Mouse (Mus musculus) CH12.LX (cell line): ENCODE data around the gene Zcchc7. TPM values are rescaled to one million over a fixed set of nuclear protein-coding genes. Genes with fewer than 3 reads are reported as not detected.

Experiments used
- DNase-seq: peaks from one replicate; pipeline ENCODE4 v3.0.0-alpha.2; 2013; ENCODE audit errors: extremely low read depth
- H3K27ac ChIP-seq: 2 replicates; pipeline ENCODE4 v1.5.1; 2012; ENCODE audit warnings: low read depth, mild to moderate bottlenecking, control low read depth, moderate library complexity; ENCODE audit not compliant: insufficient read depth
- H3K27me3 ChIP-seq: replicated peaks from 2 replicates; pipeline ENCODE3; 2012; ENCODE audit warnings: inconsistent platforms
- H3K36me3 ChIP-seq, 2 experiments: replicated peaks in 1 of 2; 2 replicates each; pipeline versions ENCODE3 to v1.6.1; 2012; ENCODE audit warnings: inconsistent platforms in 1 of 2, low read length in 1 of 2, mild to moderate bottlenecking in 1 of 2, mixed read lengths in 1 of 2, moderate library complexity in 1 of 2; ENCODE audit not compliant: control insufficient read depth in 1 of 2, insufficient read depth in 1 of 2
- H3K4me1 ChIP-seq, 2 experiments: 2 replicates each; pipeline ENCODE4 v1.6.1; 2012; ENCODE audit warnings: inconsistent platforms in 1 of 2, moderate library complexity in 1 of 2; ENCODE audit not compliant: insufficient read depth in 2 of 2, control insufficient read depth in 1 of 2
- H3K4me2 ChIP-seq: 2 replicates; pipeline ENCODE4 v1.6.1; 2012; ENCODE audit warnings: low read depth, mild to moderate bottlenecking, control low read depth; ENCODE audit not compliant: poor library complexity, insufficient read depth, severe bottlenecking
- H3K4me3 ChIP-seq, 3 experiments: fragments of 150-350 bp in 1 of 3; sonication (generic) in 1 of 3; replicated peaks in 1 of 3; 2 replicates each; pipeline versions ENCODE3 to v1.5.1; 2011 to 2012; ENCODE audit warnings: low read depth in 2 of 3, low read length in 2 of 3, mild to moderate bottlenecking in 2 of 3, moderate library complexity in 2 of 3, control low read depth in 1 of 3, improper control_type of control experiment in 1 of 3, inconsistent platforms in 1 of 3, mixed read lengths in 1 of 3; ENCODE audit not compliant: poor library complexity in 1 of 3
- H3K79me2 ChIP-seq: replicated peaks from 2 replicates; pipeline ENCODE4 v1.6.1; 2012; ENCODE audit warnings: mild to moderate bottlenecking, moderate library complexity; ENCODE audit not compliant: control insufficient read depth, poor library complexity, insufficient read depth, severe bottlenecking; ENCODE audit errors: extremely low read depth
- H3K9ac ChIP-seq: 2 replicates; pipeline ENCODE4 v1.6.1; 2012; ENCODE audit warnings: low read depth, mild to moderate bottlenecking, control low read depth, moderate library complexity; ENCODE audit not compliant: insufficient read depth
- H3K9me3 ChIP-seq: replicated peaks from 2 replicates; pipeline ENCODE3; 2012; ENCODE audit warnings: low read length, inconsistent platforms, mixed read lengths
- BHLHE40 ChIP-seq: IDR thresholded peaks from 2 replicates; pipeline ENCODE4 v1.6.1; 2011; ENCODE audit warnings: mild to moderate bottlenecking, low read depth, low read length, improper control_type of control experiment
- CHD1 ChIP-seq: IDR thresholded peaks from 2 replicates; pipeline ENCODE4 v1.6.1; 2012; ENCODE audit warnings: low read depth, low read length, improper control_type of control experiment, inconsistent platforms
- CHD2 ChIP-seq: IDR thresholded peaks from 2 replicates; pipeline ENCODE4 v1.6.1; 2011; ENCODE audit warnings: low read length, improper control_type of control experiment
- CTCF ChIP-seq, 2 experiments: IDR thresholded peaks in 1 of 2; conservative IDR thresholded peaks in 1 of 2; 2 replicates each; pipeline ENCODE4 v1.5.1; 2011 to 2012; ENCODE audit warnings: low read depth in 2 of 2, low read length in 2 of 2, improper control_type of control experiment in 1 of 2, inconsistent platforms in 1 of 2, mild to moderate bottlenecking in 1 of 2, moderate library complexity in 1 of 2
- E2F4 ChIP-seq: IDR thresholded peaks from 2 replicates; pipeline ENCODE4 v1.6.1; 2011; ENCODE audit warnings: low read depth, low read length, improper control_type of control experiment; ENCODE audit not compliant: insufficient replicate concordance
- ELF1 ChIP-seq: IDR thresholded peaks from 2 replicates; pipeline ENCODE4 v1.6.1; 2014; ENCODE audit warnings: low read depth, mild to moderate bottlenecking, inconsistent platforms, low read length, improper control_type of control experiment
- EP300 ChIP-seq: IDR thresholded peaks from 2 replicates; pipeline ENCODE4 v1.6.1; 2011; ENCODE audit warnings: low read length, improper control_type of control experiment
- ETS1 ChIP-seq: conservative IDR thresholded peaks from 2 replicates; pipeline ENCODE4 v1.6.1; 2012; ENCODE audit warnings: low read depth, mild to moderate bottlenecking, inconsistent platforms, low read length, improper control_type of control experiment, moderate library complexity
- GABPA ChIP-seq: IDR thresholded peaks from 2 replicates; pipeline ENCODE4 v1.6.1; 2012; ENCODE audit warnings: low read depth, low read length, improper control_type of control experiment, inconsistent platforms; ENCODE audit not compliant: insufficient replicate concordance
- HCFC1 ChIP-seq: IDR thresholded peaks from 2 replicates; pipeline ENCODE4 v1.6.1; 2012; ENCODE audit warnings: low read depth, mild to moderate bottlenecking, inconsistent platforms, low read length, improper control_type of control experiment
- KAT2A ChIP-seq: IDR thresholded peaks from 2 replicates; pipeline ENCODE4 v1.6.1; 2012; ENCODE audit warnings: low read length, improper control_type of control experiment, inconsistent platforms; ENCODE audit not compliant: insufficient replicate concordance
- MAFK ChIP-seq: IDR thresholded peaks from 2 replicates; pipeline ENCODE4 v1.6.1; 2011; ENCODE audit warnings: low read length, improper control_type of control experiment; ENCODE audit not compliant: insufficient replicate concordance
- MAZ ChIP-seq: IDR thresholded peaks from 2 replicates; pipeline ENCODE4 v1.6.1; 2012; ENCODE audit warnings: low read depth, mild to moderate bottlenecking, inconsistent platforms, low read length, improper control_type of control experiment, moderate library complexity
- MEF2A ChIP-seq: IDR thresholded peaks from 2 replicates; pipeline ENCODE4 v1.6.1; 2014; ENCODE audit warnings: low read depth, mild to moderate bottlenecking, inconsistent platforms, low read length, improper control_type of control experiment, borderline replicate concordance
- MXI1 ChIP-seq: IDR thresholded peaks from 2 replicates; pipeline ENCODE4 v1.6.1; 2011; ENCODE audit warnings: mild to moderate bottlenecking, low read depth, low read length, improper control_type of control experiment
- POLR2AphosphoS2 ChIP-seq: IDR thresholded peaks from 2 replicates; pipeline ENCODE4 v1.6.1; 2011; ENCODE audit warnings: low read depth, low read length, improper control_type of control experiment
- RAD21 ChIP-seq: IDR thresholded peaks from 2 replicates; pipeline ENCODE4 v1.6.1; 2011; ENCODE audit warnings: low read depth, mild to moderate bottlenecking, low read length, improper control_type of control experiment, moderate library complexity
- RCOR1 ChIP-seq: conservative IDR thresholded peaks from 2 replicates; pipeline ENCODE4 v1.6.1; 2012; ENCODE audit warnings: low read depth, mild to moderate bottlenecking, inconsistent platforms, low read length, improper control_type of control experiment
- SIN3A ChIP-seq: IDR thresholded peaks from 2 replicates; pipeline ENCODE4 v1.6.1; 2012; ENCODE audit warnings: low read length, improper control_type of control experiment, inconsistent platforms
- TCF12 ChIP-seq: IDR thresholded peaks from 2 replicates; pipeline ENCODE4 v1.6.1; 2014; ENCODE audit warnings: low read depth, mild to moderate bottlenecking, inconsistent platforms, low read length, improper control_type of control experiment
- ZC3H11A ChIP-seq: IDR thresholded peaks from 2 replicates; pipeline ENCODE4 v1.6.1; 2012; ENCODE audit warnings: low read depth, mild to moderate bottlenecking, inconsistent platforms, low read length, improper control_type of control experiment
- ZMIZ1 ChIP-seq: IDR thresholded peaks from 2 replicates; pipeline ENCODE4 v1.6.1; 2012; ENCODE audit warnings: low read depth, mild to moderate bottlenecking, inconsistent platforms, low read length, improper control_type of control experiment
- ZNF384 ChIP-seq: IDR thresholded peaks from 2 replicates; pipeline ENCODE4 v1.6.1; 2012; ENCODE audit warnings: low read depth, low read length, improper control_type of control experiment, inconsistent platforms
- dilution Hi-C: fragments of 300-500 bp; cut with MboI; formaldehyde crosslinking; loops from 2 replicates; pipeline ENCODE4 v1.14.3; 2020; ENCODE audit warnings: low sequenced_read_pairs; ENCODE audit not compliant: extremely low pct_unique_long_range_greater_than_20kb, extremely low pct_ligation_motif_present
- in situ Hi-C: fragments of 300-500 bp; cut with MboI; formaldehyde crosslinking; loops from 3 replicates; pipeline ENCODE4 v1.14.3; 2019; ENCODE audit warnings: low sequenced_read_pairs, low pct_ligation_motif_present, low pct_unique_long_range_greater_than_20kb, mixed read lengths
- polyA plus RNA-seq: library from polyadenylated mRNA; unstranded; fragments of >175 nt; gene quantifications from 2 replicates; pipeline ENCODE4 v1.2.1, GENCODE M21; 2012; ENCODE audit warnings: low read depth; ENCODE audit not compliant: insufficient read length
- total RNA-seq, 2 experiments: library from RNA; depleted of rRNA; stranded (reverse); fragments of 300-350 nt in 1 of 2; fragments of >200 nt in 1 of 2; gene quantifications; 2 replicates each; pipeline ENCODE4 v1.2.3; 2012 to 2014

Zcchc7 gene
- total and polyA plus RNA-seq, 3 experiments: 21.0 to 27.6 (median 25.2) TPM

DNA sequence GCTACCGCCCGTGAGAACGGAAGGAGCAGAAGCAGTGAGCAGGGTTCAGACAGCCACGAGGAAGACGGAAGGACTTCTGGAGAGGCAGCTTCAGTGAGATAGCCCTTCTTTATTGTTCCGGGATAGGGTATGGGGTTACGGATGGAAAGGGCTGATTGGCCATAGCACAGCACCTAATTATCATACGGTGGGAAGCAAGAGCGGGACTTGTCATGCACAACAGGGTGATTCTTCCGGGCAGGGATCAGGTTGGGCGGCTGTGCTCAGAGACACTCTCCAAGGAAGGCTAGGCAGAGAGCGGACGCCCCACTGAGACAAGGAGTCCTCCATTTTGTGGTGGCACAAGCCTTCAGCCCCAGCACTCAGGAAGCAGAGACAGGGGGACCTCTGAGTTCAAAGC lies 203.5 kb downstream of the Zcchc7 start:
- in situ Hi-C loops: no loop called here
- Histone ChIP-seq H3K4me1 (peaks cover 2 to 16% of the 10 kb centered on the region in 2 experiments; a peak in 3 of 4 replicates), H3K27ac (no peak overlapping the region)

DNA sequence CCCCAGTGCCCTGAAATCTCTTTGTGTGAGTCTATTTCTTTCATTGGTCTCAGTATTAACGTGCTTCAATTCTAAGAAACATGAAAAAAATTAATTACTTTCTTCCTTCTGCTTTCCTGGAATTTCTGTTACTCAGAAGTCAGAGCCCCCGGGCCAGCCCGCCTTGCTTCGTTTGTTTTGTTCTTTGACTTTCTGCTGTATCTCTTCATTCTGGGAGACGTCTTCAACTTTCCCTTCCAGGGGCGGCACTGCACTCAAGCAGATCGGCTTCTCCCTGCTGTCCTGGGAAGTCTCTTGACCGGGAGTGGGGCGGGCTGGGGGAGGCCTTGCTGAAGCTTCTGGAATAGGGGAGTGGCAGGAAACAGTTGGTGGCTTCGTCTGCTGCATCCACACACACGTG lies 207.5 kb downstream of the Zcchc7 start:
- H3K79me2 ChIP-seq: no peaks in the 10 kb centered on the region

More for the DNA sequence above, 203.5 kb downstream of the Zcchc7 start:
- H3K79me2 ChIP-seq: no peaks in the 10 kb centered on the region
- dilution Hi-C loops: no loop called here
- no peak for DNase-seq
- no peak overlapping the region for H3K9ac ChIP-seq
- H3K9me3 ChIP-seq: peaks cover 17% of the 10 kb centered on the region
- H3K4me2 ChIP-seq: no peak overlapping the region
- no peaks in the 10 kb centered on the region for H3K27me3 ChIP-seq
- no peaks in the 10 kb centered on the region for H3K36me3 ChIP-seq
- H3K4me3 ChIP-seq: no peak overlapping the region
- TF ChIP-seq HCFC1 (no peak), ELF1 (no peak), ZC3H11A (no peak), CTCF (conservative IDR thresholded peaks at IDR 0.05 in 1 of 2, IDR thresholded peaks at IDR 0.05 in 1 of 2; ENCODE audit: low read depth in 2 of 2, low read length in 2 of 2) (no peak), CHD2 (no peak), E2F4 (no peak), BHLHE40 (no peak), MXI1 (no peak), RAD21 (no peak)

DNA sequence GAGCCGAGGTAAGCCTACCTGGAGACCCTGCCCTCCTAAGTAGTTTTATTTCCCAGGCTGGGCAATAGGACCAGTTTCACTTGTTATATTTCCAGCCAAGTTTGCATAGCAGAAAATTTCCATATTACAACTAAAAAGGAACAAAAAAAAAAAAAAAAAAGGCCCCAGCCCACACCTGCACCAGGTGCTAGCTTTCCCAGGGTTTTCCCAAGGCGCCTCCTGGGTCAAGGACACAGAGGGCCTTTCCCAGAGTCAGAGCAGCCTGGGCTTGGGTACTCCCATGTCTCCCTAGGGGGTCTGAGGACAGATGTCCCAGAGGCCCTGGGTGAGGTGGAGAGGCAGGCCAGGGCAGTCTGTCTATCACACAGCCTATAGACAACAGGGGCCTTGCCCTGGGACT lies 209.5 kb downstream of the Zcchc7 start:
- Histone ChIP-seq H3K27ac (no peak overlapping the region), H3K9ac (no peak overlapping the region), H3K4me3 (no peak overlapping the region), H3K4me1 (peaks cover 49 to 65% of the 10 kb centered on the region in 2 experiments), H3K27me3 (no peaks in the 10 kb centered on the region), H3K9me3 (peaks cover 17% of the 10 kb centered on the region), H3K4me2 (no peak overlapping the region), H3K36me3 (no peaks in the 10 kb centered on the region), H3K79me2 (no peaks in the 10 kb centered on the region)
- peak; percentile 65 for DNase-seq
- in situ Hi-C loops (no loop called here), dilution Hi-C loops (no loop called here)
- peak; percentile 74 for TF ChIP-seq CHD2
- peak; percentile 88 for TF ChIP-seq ETS1
- no peak for TF ChIP-seq CHD1
- TF ChIP-seq MEF2A: peak; percentile 83
- 0 out of 2 replicates have a peak, but pooled peaks have one; percentile 20 for TF ChIP-seq RCOR1
- TF ChIP-seq MAZ: no peak; the same call in 1 of the 2 replicates
- peak; percentile 80 for TF ChIP-seq BHLHE40
- peak; percentile 89 for TF ChIP-seq EP300
- TF ChIP-seq TCF12: peak; percentile 99
- no peak for TF ChIP-seq GABPA
- peak; percentile 96 for TF ChIP-seq ZNF384
- TF ChIP-seq MAFK: peak; percentile 52
- TF ChIP-seq KAT2A: 0 out of 2 replicates have a peak, but pooled peaks have one; percentile 23
- TF ChIP-seq SIN3A: no peak

More for the DNA sequence above, 207.5 kb downstream of the Zcchc7 start:
- no peak overlapping the region for H3K4me2 ChIP-seq
- H3K36me3 ChIP-seq: no peaks in the 10 kb centered on the region
- no peak overlapping the region for H3K9ac ChIP-seq
- H3K27ac ChIP-seq: no peak overlapping the region
- no peaks in the 10 kb centered on the region for H3K27me3 ChIP-seq
- dilution Hi-C loops: no loop called here
- DNase-seq: no peak
- H3K4me3 ChIP-seq: no peak overlapping the region
- peaks cover 17% of the 10 kb centered on the region for H3K9me3 ChIP-seq
- TF ChIP-seq GABPA: no peak
- no peak for TF ChIP-seq KAT2A
- TF ChIP-seq ETS1: no peak
- TF ChIP-seq POLR2AphosphoS2: no peak
- no peak for TF ChIP-seq CTCF (conservative IDR thresholded peaks at IDR 0.05 in 1 of 2, IDR thresholded peaks at IDR 0.05 in 1 of 2; ENCODE audit: low read depth in 2 of 2, low read length in 2 of 2)
- TF ChIP-seq ZMIZ1: no peak
- TF ChIP-seq, all 38 proteins: peak for 0
- in situ Hi-C loops: no loop called here
- peaks cover 31 to 49% of the 10 kb centered on the region in 2 experiments for H3K4me1 ChIP-seq
